Mouse (Mus musculus): ENCODE results near the gene Rassf1.
A peak's percentile ranks its signal among the peaks of the same experiment; 100 is the strongest.

The Rassf1 gene

GRCm38 (mm10) chr9:107582509-107583062 lies 31.2 kb downstream of the Rassf1 start:
- DNase-seq: no peak

GRCm38 (mm10) chr9:107583174-107583573 lies 31.8 kb downstream of the Rassf1 start:
- DNase-seq: no peak

GRCm38 (mm10) chr9:107586504-107586903 lies 35.1 kb downstream of the Rassf1 start:
- peak; percentile 72 for DNase-seq

GRCm38 (mm10) chr9:107586974-107587832 lies 35.8 kb downstream of the Rassf1 start, which contains the start of gene Ifrd2:
Ifrd2 (plus strand) TSS chr9:107587642.
- DNase-seq: peak; percentile 99

DNA sequence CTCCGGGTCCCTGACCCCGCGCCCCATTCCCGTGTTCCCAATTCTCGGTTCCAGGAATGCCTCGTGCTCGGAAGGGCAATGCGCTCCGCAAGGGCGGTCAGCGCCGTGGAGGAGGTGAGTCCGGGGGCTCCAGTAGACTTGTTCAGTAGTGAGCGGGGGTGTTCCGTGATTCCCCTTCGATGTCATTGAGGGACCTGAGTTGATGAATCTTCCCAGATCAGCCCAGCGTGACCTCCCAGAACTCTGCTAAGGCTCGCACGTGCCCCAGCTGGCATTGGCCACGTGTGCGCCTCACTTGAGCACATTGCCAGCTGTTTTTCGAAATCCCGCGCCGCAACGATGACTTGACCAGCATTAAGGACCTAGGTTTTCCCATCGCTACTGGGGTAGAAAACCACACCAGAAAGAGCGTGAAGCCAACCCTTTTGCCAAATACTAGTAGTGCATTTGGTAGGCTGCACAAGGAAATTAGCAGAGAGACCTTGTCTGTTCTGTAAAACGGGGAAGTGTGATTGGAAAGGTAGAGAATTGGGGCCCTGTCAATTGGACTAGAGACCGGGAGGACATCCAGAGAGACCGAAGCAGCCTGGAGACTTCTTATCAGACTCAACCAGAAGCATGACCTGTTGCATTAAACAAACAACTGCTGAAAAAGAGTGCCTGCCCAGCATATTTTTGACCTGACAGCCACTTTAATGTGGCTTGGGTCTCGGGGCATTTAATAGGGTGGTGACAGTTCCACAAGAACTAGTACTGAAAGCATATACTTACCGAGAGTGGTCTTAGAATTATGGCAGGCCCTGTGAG lies 36.7 kb downstream of the Rassf1 start:
- no peak for DNase-seq

DNA sequence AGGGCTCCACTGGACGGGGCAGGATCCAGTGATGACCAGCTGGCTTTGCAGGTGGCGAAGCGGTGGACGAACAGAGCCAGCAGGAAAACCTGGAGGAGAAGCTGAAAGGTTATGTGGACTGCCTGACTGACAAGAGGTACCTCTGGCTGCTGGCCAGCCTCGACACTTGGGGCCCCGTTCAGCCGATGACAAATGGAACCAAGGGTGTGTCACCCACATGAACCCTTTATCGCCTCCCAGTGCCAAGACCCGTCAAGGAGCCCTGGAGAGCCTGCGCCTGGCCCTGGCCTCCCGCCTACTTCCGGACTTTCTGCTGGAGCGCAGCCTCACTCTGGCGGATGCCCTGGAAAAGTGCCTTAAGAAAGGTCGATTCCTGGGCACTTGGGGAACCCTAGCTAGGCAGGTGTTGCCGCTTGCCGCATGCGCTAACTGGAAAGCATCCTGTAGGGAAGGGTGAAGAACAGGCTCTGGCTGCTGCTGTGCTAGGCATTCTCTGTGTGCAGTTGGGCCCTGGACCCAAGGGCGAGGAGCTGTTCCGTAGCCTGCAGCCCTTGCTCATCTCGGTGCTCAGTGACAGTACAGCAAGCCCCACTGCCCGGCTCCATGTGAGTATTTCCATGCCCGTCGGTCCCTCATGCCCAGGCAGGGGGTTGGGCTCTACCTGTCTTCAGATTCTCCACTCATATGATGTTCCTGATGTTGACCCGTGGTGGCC lies 38.9 kb downstream of the Rassf1 start:
- peak; percentile 76 for DNase-seq

DNA sequence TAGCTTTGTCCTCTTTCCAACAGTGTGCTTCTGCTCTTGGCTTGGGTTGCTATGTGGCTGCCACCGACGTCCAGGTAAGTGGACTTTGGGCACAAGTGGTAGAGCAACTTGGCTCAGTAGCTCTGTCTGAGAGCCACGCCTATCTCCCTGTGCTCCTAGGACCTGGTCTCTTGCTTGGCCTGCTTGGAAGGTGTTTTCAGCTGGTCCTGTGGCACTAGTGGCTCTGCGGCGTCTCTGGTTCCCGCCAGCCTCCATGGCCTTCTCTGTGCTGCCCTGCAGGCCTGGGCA lies 39.4 kb downstream of the Rassf1 start:
- no peak for DNase-seq

DNA sequence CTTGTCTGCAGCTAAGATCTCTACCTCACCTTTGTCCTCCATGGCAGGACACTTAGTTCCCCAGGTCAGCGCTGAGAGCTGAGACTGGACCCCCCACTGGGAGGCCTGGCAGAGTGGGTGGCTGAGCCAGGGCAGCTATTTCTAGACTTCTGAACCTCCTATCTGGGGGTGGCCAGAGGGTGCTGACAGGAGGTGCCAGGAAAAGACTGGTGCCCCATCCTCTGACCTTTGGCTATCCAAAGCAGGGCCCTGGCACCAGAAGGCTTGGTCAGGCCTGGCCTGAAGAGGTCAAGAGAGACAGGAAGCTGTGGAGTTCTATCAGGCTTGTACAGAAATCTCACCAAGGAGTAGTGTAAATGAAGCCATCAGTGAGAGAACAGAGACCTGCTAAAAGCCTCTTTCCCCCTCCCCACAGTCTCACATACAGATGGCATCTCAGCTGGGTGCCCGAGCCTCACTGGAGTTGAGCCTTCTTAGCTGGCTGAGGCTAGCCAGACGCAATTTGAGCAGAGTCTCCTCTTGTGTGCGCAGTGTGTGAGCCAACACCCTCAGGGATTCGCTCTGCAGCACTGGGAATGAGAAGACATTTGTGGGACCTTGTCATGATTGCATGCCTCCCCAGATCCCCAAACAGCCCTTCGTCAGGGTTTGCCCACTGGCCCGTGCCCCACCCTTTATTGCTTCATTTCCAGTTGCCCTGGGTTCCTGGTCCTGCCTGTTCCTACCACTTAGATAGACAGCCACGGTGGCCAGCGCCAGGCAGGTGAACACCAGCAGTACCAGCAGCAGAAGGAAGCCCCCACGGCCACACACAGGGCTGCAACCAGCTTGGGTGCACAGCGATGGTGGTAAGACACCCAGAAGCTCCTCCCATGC lies 42.0 kb downstream of the Rassf1 start:
- DNase-seq: peak; percentile 90

- no peak for DNase-seq
These were observed 43.1 kb downstream of the Rassf1 start for GRCm38 (mm10) chr9:107594281-107595062.

DNA sequence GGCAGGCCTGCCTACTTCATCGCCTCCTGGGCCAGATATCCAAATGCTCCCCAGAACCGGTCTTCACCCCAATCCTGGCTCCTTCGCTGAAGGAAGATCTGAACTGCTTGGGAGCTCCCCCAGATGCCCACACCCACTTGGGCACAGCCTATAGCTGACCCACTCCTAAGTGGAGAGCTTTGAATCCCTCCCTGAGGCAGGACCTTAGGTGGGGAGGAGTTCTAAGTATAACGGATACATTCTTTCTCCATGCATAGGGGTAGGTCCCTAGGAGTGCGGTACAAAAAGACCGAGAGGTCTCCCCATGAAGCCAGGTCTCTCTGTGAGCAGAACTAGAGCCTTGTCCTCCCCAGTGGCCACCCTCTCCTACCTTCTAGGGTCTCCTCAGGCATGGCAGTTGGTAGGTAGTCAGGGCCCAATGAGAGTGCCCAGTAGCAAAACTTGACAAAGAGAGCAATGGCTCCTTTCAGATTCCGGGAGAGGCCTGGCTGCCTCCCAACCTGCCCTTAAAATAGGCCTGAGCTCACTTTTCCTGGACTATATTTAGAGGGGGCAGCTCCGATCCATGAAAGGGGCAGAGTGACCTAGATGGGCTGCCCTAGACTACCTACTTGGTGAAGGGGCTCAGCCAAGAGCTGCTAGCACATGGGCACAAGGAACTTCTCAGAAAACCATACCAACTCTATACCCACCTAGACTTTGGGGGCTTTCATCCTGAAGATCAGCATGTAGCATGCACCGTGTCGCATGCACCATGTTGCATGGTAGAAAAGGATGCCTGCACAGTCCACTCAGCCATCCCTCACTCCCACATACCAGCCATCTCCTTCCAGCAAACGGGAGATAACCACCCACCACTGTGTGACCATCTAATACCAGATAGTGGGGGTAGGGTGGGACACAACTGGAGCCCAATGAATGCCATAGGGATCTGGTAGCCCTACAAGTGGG lies 45.5 kb downstream of the Rassf1 start:
- DNase-seq: no peak

GRCm38 (mm10) chr9:107598385-107598784 lies 47.0 kb downstream of the Rassf1 start:
- no peak for DNase-seq

- DNase-seq: peak; percentile 30
These were observed 48.1 kb downstream of the Rassf1 start for GRCm38 (mm10) chr9:107599433-107599832.

DNA sequence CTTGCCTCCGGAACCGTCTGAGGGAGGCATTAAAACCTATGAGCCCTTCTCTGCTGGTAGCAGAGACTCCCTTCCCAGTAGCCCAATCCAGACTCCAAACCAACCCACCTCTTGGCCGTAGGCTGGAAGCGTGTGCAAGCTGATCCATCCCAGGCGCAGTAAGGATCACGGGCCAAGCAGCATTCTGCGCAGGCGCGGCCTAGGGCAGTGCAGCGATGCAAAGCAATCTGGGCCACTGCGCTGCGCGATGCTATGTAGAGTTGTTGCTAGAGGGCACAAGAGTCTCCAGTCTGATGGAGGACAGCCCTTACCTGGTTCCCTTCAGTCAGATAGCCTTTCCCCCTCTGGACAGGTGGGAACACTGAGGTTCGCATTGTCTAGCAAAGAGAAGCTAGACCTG lies 48.5 kb downstream of the Rassf1 start:
- DNase-seq: peak; percentile 75

DNA sequence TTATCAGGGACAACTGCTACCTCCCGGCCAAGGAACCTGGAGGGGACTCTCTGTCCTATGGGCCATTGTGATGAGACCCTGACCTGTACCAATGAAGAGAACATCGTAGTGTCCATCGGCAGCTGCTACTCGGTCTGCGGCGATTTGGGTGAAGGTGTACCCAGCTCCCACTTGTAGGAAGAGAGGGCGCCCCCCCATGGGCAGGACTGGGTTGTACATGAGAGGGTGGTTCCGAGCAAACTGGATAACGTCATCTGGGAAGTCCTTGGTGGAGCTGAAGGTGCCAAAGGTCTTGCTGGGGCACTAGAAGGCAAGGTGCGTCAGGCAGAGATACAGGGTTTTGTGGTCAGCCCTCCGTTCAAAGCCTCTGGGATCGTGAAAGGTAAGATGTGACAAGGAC lies 49.4 kb downstream of the Rassf1 start:
- no peak for DNase-seq

GRCm38 (mm10) chr9:107601275-107601674 lies 49.9 kb downstream of the Rassf1 start:
- no peak for DNase-seq

DNA sequence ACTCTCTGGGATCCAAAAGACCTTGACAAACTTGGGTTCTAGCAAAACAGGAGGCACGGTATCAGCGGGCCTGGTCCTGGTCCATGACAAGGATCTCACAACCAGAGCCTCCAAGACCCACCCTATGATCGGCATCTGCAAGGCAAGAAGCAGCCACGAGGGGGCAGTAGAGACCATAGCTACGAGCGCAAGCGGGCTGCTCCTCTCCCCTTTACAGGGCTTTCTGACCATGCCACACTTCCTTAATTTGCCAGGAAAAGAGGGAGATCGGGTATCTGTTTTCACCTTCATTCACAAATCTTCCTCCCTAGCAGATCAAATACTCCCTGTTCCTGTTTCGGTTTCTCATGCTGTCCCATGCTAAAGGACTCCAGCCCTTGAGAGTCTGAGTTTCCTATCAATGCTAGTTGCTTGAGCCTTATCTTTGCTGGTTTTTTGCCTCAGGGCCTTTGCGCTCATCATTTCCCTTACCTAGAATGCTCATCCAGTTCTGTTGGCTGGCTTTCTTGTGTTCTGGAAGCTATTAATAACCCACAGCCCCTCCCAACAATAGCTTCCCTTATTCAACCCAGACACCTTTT lies 50.8 kb downstream of the Rassf1 start:
- peak; percentile 88 for DNase-seq

DNA sequence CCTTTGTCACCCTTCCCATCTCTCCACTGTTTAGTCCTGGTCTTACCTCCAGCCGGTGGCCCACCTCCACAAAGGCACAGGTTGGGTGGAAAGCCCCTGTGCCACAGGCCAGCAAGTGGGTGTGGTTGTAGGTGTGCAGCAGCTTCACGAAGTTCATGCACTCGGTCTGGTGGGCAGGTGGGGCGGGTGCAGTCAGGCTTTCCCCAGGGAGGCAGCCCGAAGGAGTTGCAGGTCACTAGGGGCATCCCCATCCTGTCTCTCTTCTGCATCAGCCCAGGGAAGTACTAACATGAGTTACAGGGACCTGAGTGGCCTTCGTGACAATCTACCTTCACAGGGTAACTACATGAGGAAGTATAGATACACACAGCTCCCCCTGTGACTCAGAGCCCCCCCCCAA lies 51.9 kb downstream of the Rassf1 start:
- DNase-seq: no peak

DNA sequence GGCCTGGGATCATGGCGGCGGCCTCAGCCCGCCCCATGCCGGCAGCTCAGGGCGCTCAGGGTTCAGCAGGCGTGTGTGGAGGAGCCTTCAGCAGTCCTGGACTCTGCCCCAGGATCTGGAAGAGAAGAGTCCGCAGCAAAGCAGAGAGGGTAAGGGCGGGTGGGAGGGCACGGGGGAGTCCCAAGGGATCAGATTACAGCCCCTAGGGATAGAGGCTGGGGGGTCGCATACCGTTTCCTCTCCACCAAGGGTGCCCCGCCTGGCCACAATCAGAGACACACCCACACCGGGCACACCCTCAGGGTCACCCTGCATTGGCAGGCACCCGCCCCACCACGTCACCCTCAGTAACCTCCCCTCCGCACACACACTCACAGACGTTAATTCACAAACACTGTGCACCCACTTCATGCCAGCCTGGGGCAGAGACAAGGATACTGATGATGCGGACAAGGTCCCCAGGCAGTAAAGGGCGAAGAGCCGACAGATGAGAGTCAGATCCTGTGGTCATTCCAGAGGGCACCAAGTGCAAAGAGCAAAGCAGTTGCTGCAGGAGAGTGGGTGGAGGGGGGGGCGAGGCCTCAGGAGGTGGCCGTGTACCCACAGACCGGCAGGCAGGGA lies 53.8 kb downstream of the Rassf1 start:
- DNase-seq: no peak

- DNase-seq: no peak
These were observed 55.2 kb downstream of the Rassf1 start for GRCm38 (mm10) chr9:107606591-107606990.

Data from cerebellum, adult 9-11 months (tissue).